Mouse (Mus musculus): ENCODE measurements at regions not wholly inside any gene's neighbourhood (a gene's known extent, or its start where the extent isn't known, plus 50 kb on each side); places are given as distances from the start of the nearest gene placed in this dataset.

DNA sequence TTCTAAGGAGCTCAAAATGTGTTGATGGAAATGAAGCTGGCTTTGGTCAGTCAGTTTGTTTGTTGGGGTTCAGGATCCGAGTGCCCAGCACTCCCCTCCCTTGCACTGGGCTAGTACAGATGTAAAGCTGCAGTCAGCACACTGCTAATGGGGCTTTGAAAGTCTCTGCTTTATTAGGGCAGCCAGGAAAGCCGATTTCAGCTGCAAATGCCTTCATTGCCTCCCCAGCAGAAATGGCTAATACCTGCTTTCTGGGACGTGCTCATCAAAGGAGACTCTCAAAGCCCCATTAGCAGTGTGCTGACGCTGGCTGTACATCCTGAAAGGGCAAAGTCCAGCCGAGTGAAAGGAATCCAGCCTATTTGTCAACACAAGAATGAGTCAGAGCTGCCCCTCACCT lies 55.2 kb upstream of the Cadm1 start:
- 32% methylated on average over 5 of the region's 5 CpGs for WGBS
- Histone ChIP-seq H3K4me3 (ENCODE audit: insufficient read depth, low read depth, low read length) (no peak overlapping the region), H3K36me3 (ENCODE audit: control insufficient read depth, insufficient read depth, low read length) (no peaks in the 10 kb centered on the region), H3K27me3 (ENCODE audit: control insufficient read depth, insufficient read depth, low read length) (no peaks in the 10 kb centered on the region), H3K27ac (replicated peaks; ENCODE audit: insufficient read depth, low read depth, low read length) (no peak overlapping the region), H3K79me2 (ENCODE audit: control insufficient read depth, insufficient read depth, low read length) (no peaks in the 10 kb centered on the region), H3K9ac (ENCODE audit: low read depth, low read length) (no peak overlapping the region), H3K4me1 (ENCODE audit: control insufficient read depth, insufficient read depth, low read length) (no peaks in the 10 kb centered on the region)
- no peak for DNase-seq (ENCODE audit: extremely low read depth, low read depth, low spot score)
- TF ChIP-seq POLR2A (IDR thresholded peaks at IDR 0.05; ENCODE audit: extremely low read depth, insufficient read depth, low read length) (no peak), CTCF (IDR thresholded peaks at IDR 0.05; ENCODE audit: low read depth, low read length) (no peak)

DNA sequence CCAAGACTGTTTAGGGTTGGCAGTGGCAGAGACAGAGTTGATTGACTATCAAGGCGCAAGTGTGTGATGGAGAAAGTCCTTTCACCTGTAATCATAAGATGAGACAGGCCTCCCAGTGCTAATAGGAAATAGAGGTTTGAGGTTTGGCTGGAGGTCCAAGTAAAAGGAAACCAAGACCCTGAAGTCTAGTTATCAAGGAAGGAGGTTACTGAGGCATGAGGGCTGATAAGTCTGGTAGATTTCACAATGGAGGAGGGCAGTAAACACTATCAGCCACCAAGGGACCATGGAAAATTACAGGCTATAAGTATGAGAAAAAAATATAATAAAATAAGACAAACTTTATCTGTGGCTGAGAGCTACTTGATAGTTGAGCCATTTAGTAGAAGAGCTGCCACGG lies 52.1 kb upstream of the Cadm1 start:
- Histone ChIP-seq H3K9ac (ENCODE audit: low read depth, low read length) (no peak overlapping the region), H3K36me3 (ENCODE audit: control insufficient read depth, insufficient read depth, low read length) (no peaks in the 10 kb centered on the region), H3K79me2 (ENCODE audit: control insufficient read depth, insufficient read depth, low read length) (no peaks in the 10 kb centered on the region), H3K4me1 (ENCODE audit: control insufficient read depth, insufficient read depth, low read length) (no peaks in the 10 kb centered on the region), H3K27me3 (ENCODE audit: control insufficient read depth, insufficient read depth, low read length) (no peaks in the 10 kb centered on the region), H3K27ac (replicated peaks; ENCODE audit: insufficient read depth, low read depth, low read length) (no peak overlapping the region), H3K4me3 (ENCODE audit: insufficient read depth, low read depth, low read length) (no peak overlapping the region)
- 93% methylated on average over 2 of the region's 2 CpGs for WGBS
- no peak for DNase-seq (ENCODE audit: extremely low read depth, low read depth, low spot score)
- TF ChIP-seq CTCF (IDR thresholded peaks at IDR 0.05; ENCODE audit: low read depth, low read length) (no peak), POLR2A (IDR thresholded peaks at IDR 0.05; ENCODE audit: extremely low read depth, insufficient read depth, low read length) (no peak)
